Mouse (Mus musculus): ENCODE data around the gene Zfp286. TPM values are rescaled to one million over a fixed set of nuclear protein-coding genes. Genes with fewer than 3 reads are reported as not detected.

The Zfp286 gene
- polyA plus RNA-seq, 1 experiment from 2014 or later = 0.69 TPM

GRCm38 (mm10) chr11:62819059-62819686, 29.9 kb upstream of the Zfp286 start:
- no peak overlapping the region for H3K27ac ChIP-seq (ENCODE audit: low read depth)
- peaks cover 22% of the 10 kb centered on the region for H3K4me1 ChIP-seq (ENCODE audit: insufficient read depth)
- no peak overlapping the region for H3K9ac ChIP-seq (replicated peaks)
- DNase-seq (no peak), ATAC-seq (no peak)
- no peaks in the 10 kb centered on the region for H3K27me3 ChIP-seq (ENCODE audit: insufficient read depth, low read length)
- no peaks in the 10 kb centered on the region for H3K9me3 ChIP-seq (ENCODE audit: low read length)
- TF ChIP-seq EP300 (IDR thresholded peaks at IDR 0.05; ENCODE audit: low read depth) (no peak), CTCF (IDR thresholded peaks at IDR 0.05; ENCODE audit: low read depth) (no peak)
- H3K4me2 ChIP-seq (ENCODE audit: low read depth, low read length) = no peak overlapping the region
- H3K36me3 ChIP-seq (replicated peaks; ENCODE audit: insufficient read depth, low read length) = no peaks in the 10 kb centered on the region
- H3K4me3 ChIP-seq (ENCODE audit: low read depth, low read length) = no peak overlapping the region
- 71% methylated on average over 8 of the region's 8 CpGs for WGBS (ENCODE audit: insufficient replicate concordance)

DNA sequence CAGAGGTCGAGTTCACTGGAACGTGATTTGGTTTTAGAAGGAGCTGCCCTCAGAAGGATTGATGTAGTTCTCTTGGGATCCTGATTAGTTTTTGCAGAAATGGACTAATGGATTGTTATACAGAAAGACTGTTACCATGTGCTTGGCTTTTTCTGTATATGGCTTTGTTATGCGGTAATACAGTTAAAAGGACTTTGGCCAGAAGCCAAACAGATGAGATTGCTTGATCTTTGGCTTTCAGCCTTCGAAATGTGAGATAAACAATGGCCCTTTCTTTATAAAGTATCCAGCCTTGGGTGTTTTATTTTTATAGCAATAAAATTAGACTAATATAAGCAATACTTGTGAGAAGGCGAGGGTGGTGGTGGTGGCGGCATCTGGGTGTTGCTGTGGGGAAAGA, 27.3 kb upstream of the Zfp286 start:
- no peaks in the 10 kb centered on the region for H3K36me3 ChIP-seq (replicated peaks; ENCODE audit: insufficient read depth, low read length)
- no peak overlapping the region for H3K27ac ChIP-seq (ENCODE audit: low read depth)
- H3K4me3 ChIP-seq (ENCODE audit: low read depth, low read length) = no peak overlapping the region
- no peak for TF ChIP-seq CTCF (IDR thresholded peaks at IDR 0.05; ENCODE audit: low read depth)
- TF ChIP-seq EP300 (IDR thresholded peaks at IDR 0.05; ENCODE audit: low read depth) = no peak
- H3K9ac ChIP-seq (replicated peaks) = no peak overlapping the region
- H3K9me3 ChIP-seq (ENCODE audit: low read length) = no peaks in the 10 kb centered on the region
- 69% methylated on average over 6 of the region's 6 CpGs for WGBS (ENCODE audit: insufficient replicate concordance)
- H3K4me2 ChIP-seq (ENCODE audit: low read depth, low read length) = no peak overlapping the region
- H3K4me1 ChIP-seq (ENCODE audit: insufficient read depth) = peaks cover 21% of the 10 kb centered on the region
- ATAC-seq = no peak
- no peak for DNase-seq
- no peaks in the 10 kb centered on the region for H3K27me3 ChIP-seq (ENCODE audit: insufficient read depth, low read length)

- no peak for TF ChIP-seq EP300 (IDR thresholded peaks at IDR 0.05; ENCODE audit: low read depth)
- TF ChIP-seq CTCF (IDR thresholded peaks at IDR 0.05; ENCODE audit: low read depth) = no peak
- no peaks in the 10 kb centered on the region for H3K27me3 ChIP-seq (ENCODE audit: insufficient read depth, low read length)
These were observed 26.2 kb upstream of the Zfp286 start for GRCm38 (mm10) chr11:62815438-62815837.

GRCm38 (mm10) chr11:62814625-62815024, 25.4 kb upstream of the Zfp286 start:
- Histone ChIP-seq H3K9me3 (ENCODE audit: low read length) (no peaks in the 10 kb centered on the region), H3K36me3 (replicated peaks; ENCODE audit: insufficient read depth, low read length) (no peaks in the 10 kb centered on the region), H3K27me3 (ENCODE audit: insufficient read depth, low read length) (no peaks in the 10 kb centered on the region), H3K4me2 (ENCODE audit: low read depth, low read length) (no peak overlapping the region), H3K9ac (replicated peaks) (no peak overlapping the region), H3K4me1 (ENCODE audit: insufficient read depth) (peaks cover 6% of the 10 kb centered on the region), H3K27ac (ENCODE audit: low read depth) (no peak overlapping the region), H3K4me3 (ENCODE audit: low read depth, low read length) (no peak overlapping the region)
- TF ChIP-seq EP300 (IDR thresholded peaks at IDR 0.05; ENCODE audit: low read depth) (no peak), CTCF (IDR thresholded peaks at IDR 0.05; ENCODE audit: low read depth) (no peak)
- ATAC-seq (no peak), DNase-seq (no peak)
- 38% methylated on average over 4 of the region's 4 CpGs for WGBS (ENCODE audit: insufficient replicate concordance)

More at GRCm38 (mm10) chr11:62815438-62815837, 26.2 kb upstream of the Zfp286 start:
- Histone ChIP-seq H3K9ac (replicated peaks) (no peak overlapping the region), H3K36me3 (replicated peaks; ENCODE audit: insufficient read depth, low read length) (no peaks in the 10 kb centered on the region), H3K27ac (ENCODE audit: low read depth) (no peak overlapping the region), H3K9me3 (ENCODE audit: low read length) (no peaks in the 10 kb centered on the region), H3K4me2 (ENCODE audit: low read depth, low read length) (no peak overlapping the region), H3K4me1 (ENCODE audit: insufficient read depth) (peaks cover 13% of the 10 kb centered on the region), H3K4me3 (ENCODE audit: low read depth, low read length) (no peak overlapping the region)
- ATAC-seq (no peak), DNase-seq (no peak)
- 76% methylated on average over 1 of the region's 1 CpGs for WGBS (ENCODE audit: insufficient replicate concordance)

GRCm38 (mm10) chr11:62813970-62814624, 24.8 kb upstream of the Zfp286 start:
- TF ChIP-seq CTCF (IDR thresholded peaks at IDR 0.05; ENCODE audit: low read depth) (no peak), EP300 (IDR thresholded peaks at IDR 0.05; ENCODE audit: low read depth) (no peak)
- no peaks in the 10 kb centered on the region for H3K9me3 ChIP-seq (ENCODE audit: low read length)
- peaks cover under 1% of the 10 kb centered on the region; the same call in 1 of the 2 replicates for H3K4me1 ChIP-seq (ENCODE audit: insufficient read depth)
- no peaks in the 10 kb centered on the region for H3K36me3 ChIP-seq (replicated peaks; ENCODE audit: insufficient read depth, low read length)
- no peaks in the 10 kb centered on the region for H3K27me3 ChIP-seq (ENCODE audit: insufficient read depth, low read length)
- no peak overlapping the region for H3K4me3 ChIP-seq (ENCODE audit: low read depth, low read length)
- H3K9ac ChIP-seq (replicated peaks) = no peak overlapping the region
- DNase-seq = no peak
- 62% methylated on average over 6 of the region's 6 CpGs for WGBS (ENCODE audit: insufficient replicate concordance)
- ATAC-seq = no peak
- H3K27ac ChIP-seq (ENCODE audit: low read depth) = no peak overlapping the region
- no peak overlapping the region for H3K4me2 ChIP-seq (ENCODE audit: low read depth, low read length)

- Histone ChIP-seq H3K36me3 (replicated peaks; ENCODE audit: insufficient read depth, low read length) (no peaks in the 10 kb centered on the region), H3K9ac (replicated peaks) (no peak overlapping the region), H3K4me3 (ENCODE audit: low read depth, low read length) (no peak overlapping the region), H3K9me3 (ENCODE audit: low read length) (no peaks in the 10 kb centered on the region), H3K4me2 (ENCODE audit: low read depth, low read length) (no peak overlapping the region), H3K27ac (ENCODE audit: low read depth) (no peak overlapping the region), H3K4me1 (ENCODE audit: insufficient read depth) (no peaks in the 10 kb centered on the region), H3K27me3 (ENCODE audit: insufficient read depth, low read length) (no peaks in the 10 kb centered on the region)
- DNase-seq (no peak), ATAC-seq (no peak)
- TF ChIP-seq EP300 (IDR thresholded peaks at IDR 0.05; ENCODE audit: low read depth) (no peak), CTCF (IDR thresholded peaks at IDR 0.05; ENCODE audit: low read depth) (no peak)
- 50% methylated on average over 1 of the region's 1 CpGs for WGBS (ENCODE audit: insufficient replicate concordance)
These were observed 24.2 kb upstream of the Zfp286 start for GRCm38 (mm10) chr11:62813497-62813896.

Measured in liver, postnatal 0 days (tissue).